Mouse (Mus musculus): ENCODE measurements at regions not wholly inside any gene's neighbourhood (a gene's known extent, or its start where the extent isn't known, plus 50 kb on each side); places are given as distances from the start of the nearest gene placed in this dataset.

DNA sequence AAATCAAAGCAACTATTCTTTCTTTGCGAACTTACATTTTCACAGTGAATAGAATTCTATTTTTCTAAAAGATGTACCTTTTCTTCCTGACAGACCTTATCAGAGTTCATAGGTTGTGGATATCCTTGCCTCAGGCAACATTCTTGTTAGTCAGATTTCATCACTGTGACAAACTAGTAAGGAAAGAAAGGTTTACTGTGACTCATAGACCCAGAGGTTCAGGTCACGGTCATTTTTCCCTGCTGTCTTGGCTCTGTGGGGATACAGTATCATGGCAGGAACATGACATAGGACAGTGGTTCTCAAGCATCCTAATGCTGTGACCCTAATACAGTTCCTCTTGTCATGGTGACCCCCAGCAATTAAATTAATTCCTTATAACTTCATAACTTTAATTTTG lies 78.4 kb upstream of the Akt3 start:
- DNase-seq (ENCODE audit: low spot score in 2 of 2): no peak

- no peak for DNase-seq (ENCODE audit: low spot score in 2 of 2)
Measured at GRCm38 (mm10) chr1:177335961-177336360, 78.0 kb upstream of the Akt3 start.

GRCm38 (mm10) chr1:177323366-177323765 lies 65.4 kb upstream of the Akt3 start:
- DNase-seq (ENCODE audit: low spot score in 2 of 2): no peak

GRCm38 (mm10) chr1:177322745-177323299 lies 64.8 kb upstream of the Akt3 start:
- DNase-seq (ENCODE audit: low spot score in 2 of 2): peak in 1 of 2 experiments; percentile 17

- no peak for DNase-seq (ENCODE audit: low spot score in 2 of 2)
Measured at GRCm38 (mm10) chr1:177322307-177322685, 64.3 kb upstream of the Akt3 start.

DNA sequence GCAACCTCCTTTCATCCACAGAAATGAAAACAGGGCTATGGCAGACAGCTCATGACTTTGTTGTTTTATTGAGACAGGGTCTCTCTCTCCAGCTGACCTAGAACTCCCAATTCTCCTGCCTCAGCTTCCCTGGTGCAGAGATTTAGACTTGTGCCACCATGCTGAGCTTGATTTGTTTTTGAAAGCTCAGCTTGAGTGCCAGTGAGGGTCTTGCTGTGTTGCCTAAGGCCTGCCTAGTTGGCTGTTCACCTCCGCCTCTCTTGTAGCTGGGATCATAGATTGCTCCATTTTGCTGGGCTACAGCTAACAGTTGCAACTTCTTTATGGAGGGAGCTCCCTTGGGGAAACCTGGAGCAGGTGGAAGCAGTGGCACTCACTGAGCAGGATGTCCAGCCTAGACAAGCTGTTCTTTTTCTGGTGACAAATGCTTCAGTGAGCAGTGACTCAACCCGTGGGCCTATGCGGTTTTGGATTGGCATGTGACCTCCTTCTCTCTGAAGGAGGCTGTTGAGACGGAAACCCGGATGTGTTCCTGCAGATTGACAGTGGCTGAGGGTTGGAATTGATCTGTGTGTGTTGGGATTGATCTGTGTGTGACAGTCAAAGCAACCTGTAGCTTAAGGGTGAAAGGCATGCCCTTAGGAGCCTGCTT lies 63.8 kb upstream of the Akt3 start:
- no peak for DNase-seq (ENCODE audit: low spot score in 2 of 2)

DNA sequence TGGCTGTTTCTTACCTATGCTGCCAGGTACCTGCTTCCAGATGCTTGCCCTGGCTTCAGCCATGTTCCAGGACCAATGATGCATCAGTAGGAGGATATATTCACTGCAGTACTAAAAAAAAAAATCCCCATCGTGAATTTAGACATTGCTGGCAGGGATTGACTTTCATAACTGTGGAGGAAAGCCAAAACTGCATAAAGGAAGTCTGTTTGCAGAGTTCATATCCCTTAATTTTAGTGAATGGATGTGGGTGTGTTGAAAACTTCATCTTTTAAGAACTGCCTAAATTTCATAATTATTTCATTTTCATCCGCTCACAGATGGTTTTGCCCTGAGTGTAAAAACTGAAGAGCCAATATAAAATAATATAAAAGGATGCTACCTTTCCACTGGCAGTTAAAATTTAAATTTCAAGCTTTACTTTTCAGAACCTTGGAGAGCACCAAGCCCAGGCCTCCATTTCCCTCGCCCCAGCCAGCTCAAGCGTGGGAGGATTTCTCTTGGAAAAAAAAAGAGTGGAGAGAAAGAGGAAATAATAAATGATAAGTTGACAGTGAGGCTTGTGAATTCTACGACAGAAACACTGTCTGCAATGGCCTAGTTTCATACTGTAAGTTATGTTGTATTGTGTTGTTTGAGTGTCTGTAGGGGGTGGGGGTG lies 50.3 kb upstream of the Akt3 start:
- DNase-seq (ENCODE audit: low spot score in 2 of 2): no peak

Measured in frontal cortex, postnatal 25 days (tissue).